Mouse (Mus musculus) G1E (cell line): ENCODE results near the gene Chrnb1.

Experiments used
- CTCF ChIP-seq: IDR thresholded peaks from 2 replicates; pipeline ENCODE4 v1.5.1; 2012; ENCODE audit warnings: low read depth, low read length, inconsistent platforms, mixed read lengths
- GATA1 ChIP-seq: IDR thresholded peaks from 2 replicates; pipeline ENCODE4 v1.6.1; 2012; ENCODE audit warnings: borderline replicate concordance, low read length, inconsistent platforms, mixed read lengths
- POLR2AphosphoS5 ChIP-seq: IDR thresholded peaks from 2 replicates; pipeline ENCODE4 v1.6.1; 2012; ENCODE audit warnings: low read depth, low read length, inconsistent platforms; ENCODE audit not compliant: insufficient replicate concordance
- TAL1 ChIP-seq: conservative IDR thresholded peaks from 2 replicates; pipeline ENCODE4 v1.6.1; 2012; ENCODE audit warnings: low read depth, low read length, inconsistent platforms, mixed read lengths

GRCm38 (mm10) chr11:69789431-69789830 is 6.3 kb downstream of the Chrnb1 start:
- TF ChIP-seq CTCF (no peak), GATA1 (no peak), TAL1 (no peak), POLR2AphosphoS5 (no peak)
